Mouse (Mus musculus) hindbrain, postnatal 0 days (tissue): ENCODE measurements around the gene Git1. TPM values are rescaled to one million over a fixed set of nuclear protein-coding genes. Genes with fewer than 3 reads are reported as not detected.

Source experiments
- ATAC-seq: fragments of 200-750 bp; cut with Nextera tagmentation; 2 replicates; pipeline ENCODE4 v1.8.0; 2017; ENCODE audit warnings: mild to moderate bottlenecking, moderate TSS enrichment, moderate library complexity
- DNase-seq: peaks from one replicate; pipeline ENCODE4 v3.0.0-alpha.2; 2015; ENCODE audit warnings: low spot score
- H3K27ac ChIP-seq: fragments of 300-500 bp; sonication (generic); 2 replicates; pipeline ENCODE4 v1.5.1; 2014; ENCODE audit warnings: mild to moderate bottlenecking
- H3K27me3 ChIP-seq: fragments of 300-500 bp; sonication (generic); 2 replicates; pipeline ENCODE4 v1.6.1; 2014; ENCODE audit warnings: low read length, mixed read lengths; ENCODE audit not compliant: insufficient read depth
- H3K36me3 ChIP-seq: fragments of 300-500 bp; sonication (generic); 2 replicates; pipeline ENCODE4 v1.6.1; 2014; ENCODE audit warnings: low read length, mixed read lengths; ENCODE audit not compliant: insufficient read depth
- H3K4me1 ChIP-seq: fragments of 300-500 bp; sonication (generic); 2 replicates; pipeline ENCODE4 v1.6.1; 2014; ENCODE audit warnings: antibody characterized with exemption, low read length, mixed read lengths; ENCODE audit not compliant: insufficient read depth
- H3K4me2 ChIP-seq: fragments of 300-500 bp; sonication (generic); 2 replicates; pipeline ENCODE4 v1.6.1; 2014; ENCODE audit warnings: low read depth, mild to moderate bottlenecking, low read length, moderate library complexity, mixed read lengths
- H3K4me3 ChIP-seq: fragments of 300-500 bp; sonication (generic); 2 replicates; pipeline ENCODE4 v1.5.1; 2014; ENCODE audit warnings: low read length
- H3K9ac ChIP-seq: fragments of 300-500 bp; sonication (generic); replicated peaks from 2 replicates; pipeline ENCODE4 v1.6.1; 2014; ENCODE audit warnings: mild to moderate bottlenecking, low read length, moderate library complexity, mixed read lengths
- H3K9me3 ChIP-seq: fragments of 300-500 bp; sonication (generic); 2 replicates; pipeline ENCODE4 v1.6.1; 2016; ENCODE audit warnings: low read length, mixed read lengths
- CTCF ChIP-seq: IDR thresholded peaks from 2 replicates; pipeline ENCODE4 v1.5.1; 2016; ENCODE audit warnings: antibody characterized with exemption, control low read depth, low read depth
- WGBS: fragments of 180-500 bp; shearing (Covaris S2); extraction: QIAGEN DNeasy Blood & Tissue Kit; methylation state at CpG from one replicate; pipeline ENCODE4 v1.1.7; 2014; 5-methylcytosine and 5-hydroxymethylcytosine counted together
- polyA plus RNA-seq: library from polyadenylated mRNA; unstranded; fragments of >200 nt; fragmentation: Nextera tagmentation; extraction: Ambion mirVana; gene quantifications from 2 replicates; pipeline ENCODE4 v1.2.1, GENCODE M21; 2015
- total RNA-seq: library from RNA; depleted of rRNA; stranded (reverse); fragments of >200 nt; gene quantifications from 2 replicates; pipeline ENCODE4 v1.2.3, GENCODE M21; 2014

Gene Git1
- total and polyA plus RNA-seq, 2 experiments from 2014 or later, result 15.0 to 127 TPM

- no peak overlapping the region for H3K4me2 ChIP-seq
- no peak overlapping the region for H3K4me3 ChIP-seq
- ATAC-seq (0 out of 2 replicates have a peak, but pooled peaks have one; percentile 28), DNase-seq (peak; percentile 60)
- no peaks in the 10 kb centered on the region for H3K9me3 ChIP-seq
- TF ChIP-seq CTCF, result no peak
- no peak overlapping the region for H3K9ac ChIP-seq
- H3K4me1 ChIP-seq, result peaks cover 22% of the 10 kb centered on the region
- 73% methylated on average over 7 of the region's 7 CpGs for WGBS
- H3K36me3 ChIP-seq, result peaks cover 28% of the 10 kb centered on the region
- no peaks in the 10 kb centered on the region for H3K27me3 ChIP-seq
- H3K27ac ChIP-seq, result no peak overlapping the region
Measured at GRCm38 (mm10) chr11:77499354-77499753, 6.0 kb downstream of the Git1 start.

DNA sequence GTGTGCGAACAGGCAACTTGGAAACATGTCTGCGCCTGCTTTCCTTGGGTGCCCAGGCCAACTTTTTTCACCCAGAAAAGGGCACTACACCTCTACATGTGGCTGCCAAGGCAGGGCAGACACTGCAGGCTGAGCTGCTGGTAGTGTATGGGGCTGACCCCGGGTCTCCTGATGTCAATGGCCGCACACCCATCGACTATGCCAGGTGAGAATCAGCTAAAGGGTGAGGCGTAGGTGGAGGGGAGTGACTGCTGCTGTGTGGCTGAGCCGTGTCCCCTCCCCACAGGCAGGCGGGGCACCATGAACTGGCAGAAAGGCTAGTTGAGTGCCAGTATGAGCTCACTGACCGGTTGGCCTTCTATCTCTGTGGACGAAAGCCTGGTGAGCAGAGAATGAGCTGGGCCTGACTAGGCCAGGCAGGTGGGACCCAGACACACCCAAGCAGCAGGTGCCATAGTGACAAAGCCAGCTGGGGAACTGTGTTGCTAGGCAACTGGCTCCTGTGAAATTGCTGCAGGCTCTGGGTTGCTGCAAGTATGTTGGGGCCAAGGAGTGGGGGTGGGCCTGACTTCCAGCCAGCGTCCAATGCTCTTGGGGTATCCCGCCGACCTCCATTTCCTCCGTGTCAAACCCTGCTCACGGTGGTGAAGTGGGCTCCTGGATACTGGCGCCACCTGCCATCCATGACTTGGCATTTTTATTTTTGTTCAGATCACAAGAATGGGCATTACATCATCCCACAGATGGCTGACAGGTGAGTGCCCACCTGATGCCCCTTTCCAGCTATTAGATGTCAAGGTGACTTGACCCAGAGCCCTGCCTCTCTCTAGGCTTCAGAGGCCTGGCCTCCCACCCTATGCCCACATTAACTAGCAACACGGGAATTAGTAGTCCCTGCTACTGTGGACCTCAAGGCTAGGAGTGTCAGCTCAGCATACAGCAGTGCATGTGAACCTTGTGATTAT is 7.3 kb downstream of the Git1 start:
- H3K4me3 ChIP-seq, result no peak overlapping the region
- no peak for TF ChIP-seq CTCF
- peaks cover 40% of the 10 kb centered on the region for H3K36me3 ChIP-seq
- no peak overlapping the region for H3K9ac ChIP-seq
- no peaks in the 10 kb centered on the region for H3K27me3 ChIP-seq
- no peak overlapping the region for H3K4me2 ChIP-seq
- 64% methylated on average over 17 of the region's 17 CpGs for WGBS
- H3K4me1 ChIP-seq, result peaks cover 16% of the 10 kb centered on the region; the same call in 1 of the 2 replicates
- DNase-seq (no peak), ATAC-seq (no peak)
- H3K9me3 ChIP-seq, result no peaks in the 10 kb centered on the region
- H3K27ac ChIP-seq, result 0 out of 2 replicates have a peak overlapping the region, but pooled peaks have one; percentile 22

- Histone ChIP-seq H3K36me3 (peaks cover 48% of the 10 kb centered on the region), H3K4me1 (peaks cover 16% of the 10 kb centered on the region; the same call in 1 of the 2 replicates), H3K4me2 (no peak overlapping the region), H3K9ac (no peak overlapping the region), H3K4me3 (no peak overlapping the region), H3K9me3 (no peaks in the 10 kb centered on the region), H3K27ac (0 out of 2 replicates have a peak overlapping the region, but pooled peaks have one; percentile 22), H3K27me3 (no peaks in the 10 kb centered on the region)
- peak; percentile 94 for TF ChIP-seq CTCF
- ATAC-seq (peak; percentile 43; the same call in 1 of the 2 replicates), DNase-seq (peak; percentile 92)
- 14% methylated on average over 5 of the region's 5 CpGs for WGBS
Measured at GRCm38 (mm10) chr11:77501392-77501791, 8.0 kb downstream of the Git1 start.

DNA sequence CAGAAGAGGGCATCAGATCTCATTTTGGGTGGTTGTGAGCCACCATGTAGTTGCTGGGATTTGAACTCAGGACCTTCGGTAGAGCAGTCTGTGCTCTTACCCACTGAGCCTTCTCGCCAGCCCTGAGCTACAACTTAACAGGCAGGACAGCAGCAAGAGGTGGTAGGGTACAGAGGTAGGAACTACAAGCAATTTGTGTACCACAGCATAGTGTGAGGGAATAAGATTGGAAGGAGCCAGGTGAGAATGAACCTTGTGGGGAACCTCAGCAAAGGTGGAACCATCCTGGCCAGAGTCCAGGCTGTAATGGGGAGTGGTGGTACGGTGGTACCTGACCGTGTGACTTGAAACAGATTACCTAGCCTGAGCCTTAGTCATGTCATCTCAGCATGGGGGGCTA is 8.6 kb downstream of the Git1 start:
- 85% methylated on average over 4 of the region's 4 CpGs for WGBS
- DNase-seq (no peak), ATAC-seq (no peak)
- peaks cover 54% of the 10 kb centered on the region for H3K36me3 ChIP-seq
- H3K27me3 ChIP-seq, result no peaks in the 10 kb centered on the region
- no peak overlapping the region for H3K9ac ChIP-seq
- no peak overlapping the region for H3K4me2 ChIP-seq
- no peak for TF ChIP-seq CTCF
- peaks cover 16% of the 10 kb centered on the region; the same call in 1 of the 2 replicates for H3K4me1 ChIP-seq
- H3K27ac ChIP-seq, result no peak overlapping the region
- H3K9me3 ChIP-seq, result no peaks in the 10 kb centered on the region
- no peak overlapping the region for H3K4me3 ChIP-seq

DNA sequence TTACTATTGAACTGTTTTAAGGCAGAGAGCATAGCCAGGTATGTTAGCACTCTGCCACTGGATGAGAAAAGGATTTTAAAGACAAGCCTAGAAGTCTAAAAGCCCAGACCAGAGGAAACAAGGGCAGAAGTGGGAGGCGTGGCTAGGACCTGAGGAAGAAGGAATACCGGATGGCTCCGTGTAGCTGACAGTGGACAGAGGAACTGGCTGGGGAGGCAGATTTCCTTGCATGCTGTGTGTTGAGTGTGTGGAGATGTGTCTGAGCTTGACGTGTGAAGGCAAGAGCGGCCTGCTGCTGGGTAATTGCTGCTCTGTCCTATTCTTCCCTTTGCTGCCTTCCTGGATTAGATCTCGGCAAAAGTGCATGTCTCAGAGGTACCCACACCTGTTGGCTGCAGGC is 9.1 kb downstream of the Git1 start:
- Histone ChIP-seq H3K27me3 (no peaks in the 10 kb centered on the region), H3K27ac (no peak overlapping the region), H3K4me2 (no peak overlapping the region), H3K4me3 (no peak overlapping the region), H3K9ac (no peak overlapping the region), H3K36me3 (peaks cover 55% of the 10 kb centered on the region), H3K4me1 (peaks cover 16% of the 10 kb centered on the region; the same call in 1 of the 2 replicates), H3K9me3 (no peaks in the 10 kb centered on the region)
- WGBS, result 86% methylated on average over 6 of the region's 6 CpGs
- DNase-seq, result no peak
- ATAC-seq, result no peak
- TF ChIP-seq CTCF, result no peak

DNA sequence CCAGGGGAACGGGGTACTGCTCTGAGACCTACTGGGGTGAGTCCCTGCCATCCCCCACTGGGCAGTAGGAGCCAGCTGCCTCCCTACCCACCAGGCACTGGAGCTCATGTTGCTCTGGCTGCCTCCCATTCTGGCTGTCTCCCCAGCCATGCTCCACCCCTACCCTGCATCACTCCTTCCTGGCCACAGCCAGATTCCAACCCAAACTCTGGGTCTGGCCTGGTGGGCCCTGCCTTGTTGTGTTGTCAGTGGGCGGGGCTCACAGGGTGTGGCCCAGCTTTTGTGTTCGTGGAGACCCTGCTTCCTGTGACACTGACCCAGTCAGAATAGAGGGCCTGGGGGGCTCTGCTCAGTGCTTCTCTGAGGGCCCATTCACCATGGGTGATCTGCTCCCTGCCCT is 10.1 kb downstream of the Git1 start:
- H3K4me3 ChIP-seq, result no peak overlapping the region
- DNase-seq (no peak), ATAC-seq (no peak)
- H3K9ac ChIP-seq, result no peak overlapping the region
- no peaks in the 10 kb centered on the region for H3K27me3 ChIP-seq
- H3K36me3 ChIP-seq, result peaks cover 55% of the 10 kb centered on the region
- H3K27ac ChIP-seq, result no peak overlapping the region
- no peak for TF ChIP-seq CTCF
- peaks cover 11% of the 10 kb centered on the region; the same call in 1 of the 2 replicates for H3K4me1 ChIP-seq
- no peak overlapping the region for H3K4me2 ChIP-seq
- no peaks in the 10 kb centered on the region for H3K9me3 ChIP-seq
- WGBS, result 53% methylated on average over 3 of the region's 3 CpGs
